Mouse (Mus musculus): ENCODE measurements around the gene Usp4. TPM values are rescaled to one million over a fixed set of nuclear protein-coding genes. Genes with fewer than 3 reads are reported as not detected.

The Usp4 gene
- polyA plus RNA-seq (2012; fragmentation: generic; extraction: Trizol): 89.4 TPM

DNA sequence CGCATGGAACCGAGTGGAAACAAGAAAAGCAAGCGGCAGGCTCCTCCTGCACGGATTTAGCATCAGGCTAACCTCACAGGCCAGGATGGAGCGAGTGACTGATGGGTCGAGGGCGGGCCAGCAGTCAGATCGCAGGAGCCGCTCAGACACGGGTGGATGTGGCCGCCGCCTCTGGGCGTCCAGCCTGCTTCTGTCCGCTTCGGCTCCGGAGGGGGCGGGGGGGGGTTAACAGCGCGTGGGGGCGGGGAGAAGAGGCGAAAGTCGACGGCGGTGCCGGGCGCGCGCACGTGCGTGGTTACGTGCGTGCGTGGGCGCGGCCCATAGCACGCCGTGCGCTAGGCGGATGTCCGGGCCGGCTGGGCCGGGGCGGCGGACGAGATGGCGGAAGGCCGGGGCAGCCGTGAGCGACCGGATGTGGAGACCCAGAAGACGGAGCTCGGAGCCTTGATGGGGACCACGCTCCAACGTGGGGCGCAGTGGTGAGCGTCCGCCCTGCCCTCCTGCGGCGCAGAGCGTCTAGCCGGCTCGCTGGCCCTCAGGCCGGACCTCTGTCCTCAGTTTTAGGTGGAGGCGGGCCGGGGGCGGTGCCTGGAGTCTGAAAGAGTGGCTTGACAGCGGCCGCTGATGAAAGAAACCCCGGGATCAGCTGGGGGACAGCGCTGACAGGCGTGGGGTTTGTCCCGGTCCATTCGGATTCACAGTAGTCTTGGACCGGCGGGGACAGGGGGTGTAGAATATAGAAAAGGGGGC is at the start of gene Usp4:
Gene Usp4, plus strand, starts transcription at position 314 of the 750 bp plus-strand sequence.
- peak within 1 kb of the TSS; percentile 90 for H3K4me2 ChIP-seq (ENCODE audit: low read depth)
- H3K36me3 ChIP-seq (ENCODE audit: control insufficient read depth, insufficient read depth): peaks cover 29% of the 10 kb centered on the region
- peak in 1 of 3 experiments; percentile 41 for TF ChIP-seq MYOD1 (IDR thresholded peaks at IDR 0.05; ENCODE audit: control insufficient read depth in 1 of 3, insufficient read length in 2 of 3, low read depth in 2 of 3)
- TF ChIP-seq MAX (IDR thresholded peaks at IDR 0.05; ENCODE audit: low read depth): no peak
- TF ChIP-seq TCF3 (IDR thresholded peaks at IDR 0.05; ENCODE audit: insufficient read length, low read depth): no peak
- no peak for TF ChIP-seq TCF12 (IDR thresholded peaks at IDR 0.05; ENCODE audit: insufficient read depth, poor library complexity, severe bottlenecking)
- no peak for TF ChIP-seq USF1 (IDR thresholded peaks at IDR 0.05; ENCODE audit: low read depth)
- peak in 1 of 3 experiments; percentile 26 for TF ChIP-seq MYOG (IDR thresholded peaks at IDR 0.05; ENCODE audit: control insufficient read depth in 1 of 3, insufficient read depth in 1 of 3, insufficient read length in 2 of 3, low read depth in 2 of 3)
- TF ChIP-seq E2F4 (IDR thresholded peaks at IDR 0.05; ENCODE audit: insufficient read depth): no peak
- no peak for TF ChIP-seq SRF (IDR thresholded peaks at IDR 0.05; ENCODE audit: control insufficient read depth, insufficient read length, low read depth)
- TF ChIP-seq REST (IDR thresholded peaks at IDR 0.05; ENCODE audit: insufficient read depth, insufficient read length): no peak
- TF ChIP-seq POLR2A (IDR thresholded peaks at IDR 0.05; ENCODE audit: insufficient read length, low read depth): peak; percentile 87
- peak; percentile 83 for TF ChIP-seq POLR2AphosphoS2 (IDR thresholded peaks at IDR 0.05; ENCODE audit: insufficient read length, low read depth)
- no peak for TF ChIP-seq CEBPB (IDR thresholded peaks at IDR 0.05; ENCODE audit: insufficient read depth, poor library complexity, severe bottlenecking)
- no peaks in the 10 kb centered on the region for H3K27me3 ChIP-seq (ENCODE audit: control insufficient read depth, insufficient read depth, insufficient read length)
- H3K4me3 ChIP-seq: peak within 1 kb of the TSS; percentile 87
- H3ac ChIP-seq (ENCODE audit: control insufficient read depth, insufficient read length): peak within 1 kb of the TSS; percentile 98
- peaks cover 40% of the 10 kb centered on the region for H3K79me2 ChIP-seq (ENCODE audit: control insufficient read depth, insufficient read depth)

GRCm38 (mm10) chr9:108301853-108302252 is 45.8 kb upstream of the Usp4 start:
- Histone ChIP-seq H3K4me3 (no peak overlapping the region), H3ac (ENCODE audit: control insufficient read depth, insufficient read length) (no peak overlapping the region), H3K4me2 (ENCODE audit: low read depth) (no peak overlapping the region), H3K27me3 (ENCODE audit: control insufficient read depth, insufficient read depth, insufficient read length) (no peaks in the 10 kb centered on the region), H3K79me2 (ENCODE audit: control insufficient read depth, insufficient read depth) (peaks cover 13% of the 10 kb centered on the region), H3K36me3 (ENCODE audit: control insufficient read depth, insufficient read depth) (no peaks in the 10 kb centered on the region)
- peak; percentile 17 for TF ChIP-seq POLR2AphosphoS2 (IDR thresholded peaks at IDR 0.05; ENCODE audit: insufficient read length, low read depth)
- no peak for TF ChIP-seq SRF (IDR thresholded peaks at IDR 0.05; ENCODE audit: control insufficient read depth, insufficient read length, low read depth)
- no peak for TF ChIP-seq USF1 (IDR thresholded peaks at IDR 0.05; ENCODE audit: low read depth)
- no peak for TF ChIP-seq REST (IDR thresholded peaks at IDR 0.05; ENCODE audit: insufficient read depth, insufficient read length)
- TF ChIP-seq MYOD1 (IDR thresholded peaks at IDR 0.05; ENCODE audit: control insufficient read depth in 1 of 3, insufficient read length in 2 of 3, low read depth in 2 of 3): no peak

DNA sequence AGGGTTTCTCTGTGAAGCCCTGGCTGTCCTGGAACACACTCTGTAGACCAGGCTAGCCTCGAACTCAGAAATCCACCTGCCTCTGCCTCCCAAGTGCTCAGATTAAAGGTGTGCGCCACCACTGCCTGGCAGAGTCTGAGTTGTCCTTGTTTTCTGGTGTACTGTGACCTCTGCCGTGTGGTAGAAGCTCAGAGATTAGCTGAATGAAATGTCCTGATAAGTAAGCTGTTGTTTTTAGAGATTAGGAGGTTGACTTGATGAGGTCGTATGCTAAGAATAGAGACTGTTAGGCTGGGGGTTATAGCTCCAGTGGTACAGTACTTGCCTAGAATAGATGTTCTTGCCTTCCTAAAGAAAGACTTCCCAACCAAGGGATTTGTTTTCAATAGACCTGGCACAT is 42.9 kb upstream of the Usp4 start:
- TF ChIP-seq TCF12 (IDR thresholded peaks at IDR 0.05; ENCODE audit: insufficient read depth, poor library complexity, severe bottlenecking) (no peak), POLR2A (IDR thresholded peaks at IDR 0.05; ENCODE audit: insufficient read length, low read depth) (no peak), E2F4 (IDR thresholded peaks at IDR 0.05; ENCODE audit: insufficient read depth) (no peak), POLR2AphosphoS2 (IDR thresholded peaks at IDR 0.05; ENCODE audit: insufficient read length, low read depth) (no peak)
- Histone ChIP-seq H3K36me3 (ENCODE audit: control insufficient read depth, insufficient read depth) (no peaks in the 10 kb centered on the region), H3ac (ENCODE audit: control insufficient read depth, insufficient read length) (peak overlapping the region; percentile 95), H3K27me3 (ENCODE audit: control insufficient read depth, insufficient read depth, insufficient read length) (no peaks in the 10 kb centered on the region), H3K4me3 (peak overlapping the region; percentile 85), H3K4me2 (ENCODE audit: low read depth) (peak overlapping the region; percentile 84), H3K79me2 (ENCODE audit: control insufficient read depth, insufficient read depth) (peaks cover 41% of the 10 kb centered on the region)

GRCm38 (mm10) chr9:108305170-108305569 is 42.5 kb upstream of the Usp4 start:
- Histone ChIP-seq H3ac (ENCODE audit: control insufficient read depth, insufficient read length) (peak overlapping the region; percentile 95), H3K4me2 (ENCODE audit: low read depth) (peak overlapping the region; percentile 84), H3K27me3 (ENCODE audit: control insufficient read depth, insufficient read depth, insufficient read length) (no peaks in the 10 kb centered on the region), H3K4me3 (peak overlapping the region; percentile 85), H3K36me3 (ENCODE audit: control insufficient read depth, insufficient read depth) (no peaks in the 10 kb centered on the region), H3K79me2 (ENCODE audit: control insufficient read depth, insufficient read depth) (peaks cover 46% of the 10 kb centered on the region)
- TF ChIP-seq POLR2AphosphoS2 (IDR thresholded peaks at IDR 0.05; ENCODE audit: insufficient read length, low read depth): no peak
- no peak for TF ChIP-seq USF1 (IDR thresholded peaks at IDR 0.05; ENCODE audit: low read depth)
- no peak for TF ChIP-seq SRF (IDR thresholded peaks at IDR 0.05; ENCODE audit: control insufficient read depth, insufficient read length, low read depth)
- TF ChIP-seq TCF12 (IDR thresholded peaks at IDR 0.05; ENCODE audit: insufficient read depth, poor library complexity, severe bottlenecking): no peak
- TF ChIP-seq MYOG (IDR thresholded peaks at IDR 0.05; ENCODE audit: control insufficient read depth in 1 of 3, insufficient read depth in 1 of 3, insufficient read length in 2 of 3, low read depth in 2 of 3): no peak
- TF ChIP-seq MYOD1 (IDR thresholded peaks at IDR 0.05; ENCODE audit: control insufficient read depth in 1 of 3, insufficient read length in 2 of 3, low read depth in 2 of 3): no peak
- no peak for TF ChIP-seq MAX (IDR thresholded peaks at IDR 0.05; ENCODE audit: low read depth)
- TF ChIP-seq POLR2A (IDR thresholded peaks at IDR 0.05; ENCODE audit: insufficient read length, low read depth): no peak
- no peak for TF ChIP-seq REST (IDR thresholded peaks at IDR 0.05; ENCODE audit: insufficient read depth, insufficient read length)
- no peak for TF ChIP-seq CEBPB (IDR thresholded peaks at IDR 0.05; ENCODE audit: insufficient read depth, poor library complexity, severe bottlenecking)
- TF ChIP-seq E2F4 (IDR thresholded peaks at IDR 0.05; ENCODE audit: insufficient read depth): no peak

All from myocyte (in vitro differentiated cells).